Mouse (Mus musculus) midbrain, embryonic 16.5 days (tissue): ENCODE results near the gene Olfml2a. TPM values are rescaled to one million over a fixed set of nuclear protein-coding genes. Genes with fewer than 3 reads are reported as not detected.

Experiments
- ATAC-seq: fragments of 200-750 bp; cut with Nextera tagmentation; 2 replicates; pipeline ENCODE4 v1.8.0; 2017; ENCODE audit warnings: moderate TSS enrichment
- H3K27ac ChIP-seq: fragments of 300-500 bp; sonication (generic); 2 replicates; pipeline ENCODE4 v1.5.1; 2014; ENCODE audit warnings: mild to moderate bottlenecking, low read length, mixed read lengths
- H3K27me3 ChIP-seq: fragments of 300-500 bp; sonication (generic); 2 replicates; pipeline ENCODE4 v1.6.1; 2014; ENCODE audit warnings: low read depth, low read length, mixed read lengths; ENCODE audit not compliant: control insufficient read depth, insufficient read depth
- H3K36me3 ChIP-seq: fragments of 300-500 bp; sonication (generic); 2 replicates; pipeline ENCODE4 v1.6.1; 2014; ENCODE audit warnings: mild to moderate bottlenecking, low read length, moderate library complexity, mixed read lengths; ENCODE audit not compliant: control insufficient read depth, insufficient read depth
- H3K4me1 ChIP-seq: fragments of 300-500 bp; sonication (generic); 2 replicates; pipeline ENCODE4 v1.6.1; 2014; ENCODE audit warnings: mild to moderate bottlenecking, low read length, mixed read lengths; ENCODE audit not compliant: control insufficient read depth, insufficient read depth
- H3K4me2 ChIP-seq: fragments of 300-500 bp; sonication (generic); 2 replicates; pipeline ENCODE4 v1.6.1; 2014; ENCODE audit warnings: mild to moderate bottlenecking, low read length, mixed read lengths
- H3K4me3 ChIP-seq: fragments of 300-500 bp; sonication (generic); 2 replicates; pipeline ENCODE4 v1.5.1; 2014; ENCODE audit warnings: low read depth, mild to moderate bottlenecking, low read length, moderate library complexity, mixed read lengths
- H3K9ac ChIP-seq: fragments of 300-500 bp; sonication (generic); 2 replicates; pipeline ENCODE4 v1.6.1; 2014; ENCODE audit warnings: low read depth, low read length, mixed read lengths
- H3K9me3 ChIP-seq: fragments of 300-500 bp; sonication (generic); replicated peaks from 2 replicates; pipeline ENCODE4 v1.6.1; 2014; ENCODE audit warnings: mild to moderate bottlenecking, low read length, mixed read lengths; ENCODE audit not compliant: control insufficient read depth, poor library complexity, severe bottlenecking
- WGBS: fragments of 180-500 bp; shearing (Covaris S2); extraction: QIAGEN DNeasy Blood & Tissue Kit; methylation state at CpG from one replicate; pipeline ENCODE4 v1.1.7; 2014; 5-methylcytosine and 5-hydroxymethylcytosine counted together
- polyA plus RNA-seq: library from polyadenylated mRNA; unstranded; fragments of >200 nt; fragmentation: Nextera tagmentation; extraction: Ambion mirVana; gene quantifications from 2 replicates; pipeline ENCODE4 v1.2.1, GENCODE M21; 2015

Gene Olfml2a
- polyA plus RNA-seq, 1 experiment from 2014 or later: 3.5 TPM

- H3K27ac ChIP-seq: no peak overlapping the region
- 37% methylated on average over 3 of the region's 3 CpGs for WGBS
- H3K36me3 ChIP-seq: no peaks in the 10 kb centered on the region
- H3K4me2 ChIP-seq: no peak overlapping the region
- ATAC-seq: no peak
- H3K4me1 ChIP-seq: peaks cover 15% of the 10 kb centered on the region
- H3K9ac ChIP-seq: no peak overlapping the region
- H3K9me3 ChIP-seq: no peaks in the 10 kb centered on the region
- H3K27me3 ChIP-seq: peaks cover 4% of the 10 kb centered on the region
- H3K4me3 ChIP-seq: no peak overlapping the region
Observed at GRCm38 (mm10) chr2:38923471-38923870, 8.3 kb upstream of the Olfml2a start.

- H3K4me2 ChIP-seq: no peak overlapping the region
- H3K4me3 ChIP-seq: no peak overlapping the region
Observed at GRCm38 (mm10) chr2:38923911-38924310, 7.9 kb upstream of the Olfml2a start.

DNA sequence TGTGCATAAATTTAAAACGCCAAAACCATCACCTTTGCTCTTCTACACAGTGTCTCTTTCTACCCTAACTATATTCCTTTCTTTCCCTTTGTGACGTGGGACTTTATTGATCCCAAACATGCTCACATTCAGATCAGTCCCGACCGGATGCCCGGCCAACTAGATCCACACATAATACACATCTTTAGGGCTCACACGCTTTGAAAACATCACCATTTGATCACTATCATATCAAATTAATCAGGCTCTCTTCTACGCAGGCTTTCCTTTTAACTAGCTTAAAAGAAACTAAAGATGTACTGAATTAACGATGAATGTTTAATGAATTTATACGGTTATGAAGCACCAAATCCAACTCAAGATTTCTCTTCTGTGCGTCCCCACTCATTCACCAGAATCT lies 7.2 kb upstream of the Olfml2a start:
- ATAC-seq: no peak
- 4% methylated on average over 10 of the region's 10 CpGs for WGBS
- Histone ChIP-seq H3K36me3 (no peaks in the 10 kb centered on the region), H3K4me3 (peak overlapping the region; percentile 87), H3K27ac (no peak overlapping the region), H3K4me2 (peak overlapping the region; percentile 99), H3K27me3 (peaks cover 5% of the 10 kb centered on the region), H3K4me1 (peaks cover 15% of the 10 kb centered on the region), H3K9me3 (no peaks in the 10 kb centered on the region), H3K9ac (no peak overlapping the region)

More at GRCm38 (mm10) chr2:38923911-38924310, 7.9 kb upstream of the Olfml2a start:
- Histone ChIP-seq H3K27ac (no peak overlapping the region), H3K27me3 (peaks cover 5% of the 10 kb centered on the region), H3K4me1 (peaks cover 15% of the 10 kb centered on the region), H3K9me3 (no peaks in the 10 kb centered on the region), H3K36me3 (no peaks in the 10 kb centered on the region), H3K9ac (no peak overlapping the region)
- no peak for ATAC-seq
- 36% methylated on average over 2 of the region's 2 CpGs for WGBS

DNA sequence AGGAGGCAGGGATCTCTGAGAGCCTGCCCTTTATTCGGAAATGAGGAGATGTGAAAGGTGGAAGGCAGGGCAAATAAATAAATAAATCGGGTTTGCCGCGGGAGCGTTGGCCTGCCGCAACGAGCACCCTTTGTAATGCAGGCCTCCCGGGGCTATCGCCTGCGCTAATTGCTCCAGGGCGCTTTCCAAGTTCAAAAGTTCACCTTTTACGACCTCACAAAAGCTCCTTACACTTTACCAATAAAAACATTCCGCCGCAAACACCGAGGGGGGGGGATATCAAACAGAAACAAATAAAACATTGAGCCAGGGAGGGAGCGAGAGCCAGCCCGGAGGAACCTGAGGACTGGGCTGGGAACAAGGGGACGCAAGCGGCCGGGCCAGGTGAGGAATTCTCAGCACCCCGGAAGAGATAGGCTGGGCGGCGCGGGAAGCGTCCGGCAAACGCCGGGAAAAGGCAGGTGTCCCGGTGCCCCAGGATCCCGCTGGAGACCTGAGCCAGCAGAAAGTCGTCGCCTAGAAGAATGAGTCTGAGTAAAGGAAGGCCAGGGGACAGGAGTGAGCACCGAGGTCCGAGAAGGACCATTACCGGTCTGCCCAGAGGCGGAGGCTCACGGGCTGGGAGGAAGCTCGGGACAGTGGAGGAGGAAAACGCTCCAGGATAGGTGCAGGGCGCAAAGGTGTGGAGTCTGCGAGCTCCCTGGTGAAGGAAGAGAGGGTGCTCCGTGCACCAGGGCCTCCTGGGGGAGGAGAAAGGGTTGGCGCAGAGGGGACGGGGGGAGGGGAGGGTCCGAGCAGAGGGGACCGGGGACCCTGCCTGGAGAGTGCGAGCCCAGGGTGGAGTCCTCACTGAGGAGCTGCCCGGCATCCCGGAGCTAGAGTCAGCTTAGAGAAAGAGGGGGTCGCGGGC lies 6.4 kb upstream of the Olfml2a start:
- ATAC-seq: peak; percentile 75
- Histone ChIP-seq H3K36me3 (no peaks in the 10 kb centered on the region), H3K27me3 (peaks cover 5% of the 10 kb centered on the region), H3K4me3 (peak overlapping the region; percentile 87), H3K27ac (no peak overlapping the region), H3K9me3 (no peaks in the 10 kb centered on the region), H3K9ac (peak overlapping the region; percentile 75), H3K4me2 (peak overlapping the region; percentile 99), H3K4me1 (peaks cover 15% of the 10 kb centered on the region)
- under 1% methylated on average over 51 of the region's 51 CpGs for whole genome bisulfite sequencing

DNA sequence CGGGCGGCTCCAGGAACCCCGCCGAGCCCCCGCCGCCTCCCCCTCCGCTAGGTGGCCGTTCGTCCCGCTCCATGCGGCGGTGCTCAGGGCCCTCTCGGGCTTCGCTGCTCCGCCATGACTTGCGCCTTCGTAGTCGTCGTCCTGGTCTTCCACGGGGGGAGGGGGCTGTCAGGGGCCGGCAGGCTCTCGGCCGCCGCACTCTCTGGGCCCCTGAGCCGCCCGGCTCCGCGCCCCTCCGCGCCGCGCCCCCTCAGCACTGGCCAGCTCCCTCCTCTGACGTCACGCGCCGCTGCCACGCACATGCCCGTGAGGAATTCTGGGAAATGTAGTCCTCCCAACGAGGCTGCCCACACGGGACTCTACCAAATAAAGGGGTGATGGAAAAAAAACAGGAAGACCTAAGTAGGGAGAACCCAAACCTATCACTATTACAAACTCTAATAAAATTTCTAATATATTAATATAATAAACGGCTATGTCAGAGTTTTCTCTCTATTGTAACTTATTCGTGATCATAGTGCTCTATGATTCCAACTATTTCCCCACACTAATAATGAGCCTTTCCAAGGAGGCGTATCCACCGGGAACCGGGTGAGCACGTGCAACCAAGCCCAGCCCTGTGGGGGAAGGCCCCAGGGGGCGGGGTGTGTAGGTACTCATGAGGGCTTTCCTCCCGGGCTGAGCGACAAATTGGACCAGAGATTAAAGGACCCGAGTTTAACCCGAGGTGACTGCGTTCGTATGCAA lies 5.5 kb upstream of the Olfml2a start:
- under 1% methylated on average over 39 of the region's 53 CpGs for WGBS

GRCm38 (mm10) chr2:38927115-38927979 lies 4.4 kb upstream of the Olfml2a start, which contains the start of gene Nr6a1:
Gene Nr6a1 (minus strand): TSS chr2:38927688.
- ATAC-seq: peak; percentile 37
- Histone ChIP-seq H3K27ac (no peak within 1 kb of the TSS), H3K4me1 (peaks cover 20% of the 10 kb centered on the region), H3K36me3 (no peaks in the 10 kb centered on the region), H3K4me3 (peak within 1 kb of the TSS; percentile 87), H3K4me2 (peak within 1 kb of the TSS; percentile 99), H3K27me3 (peaks cover 7% of the 10 kb centered on the region), H3K9ac (no peak within 1 kb of the TSS), H3K9me3 (no peaks in the 10 kb centered on the region)
- 9% methylated on average over 19 of the region's 19 CpGs for WGBS

More for the DNA sequence above, 5.5 kb upstream of the Olfml2a start:
- Histone ChIP-seq H3K27me3 (peaks cover 5% of the 10 kb centered on the region), H3K27ac (0 out of 2 replicates have a peak overlapping the region, but pooled peaks have one; percentile 37), H3K4me1 (peaks cover 15% of the 10 kb centered on the region), H3K36me3 (no peaks in the 10 kb centered on the region), H3K4me2 (peak overlapping the region; percentile 99), H3K9me3 (no peaks in the 10 kb centered on the region), H3K9ac (peak overlapping the region; percentile 75), H3K4me3 (peak overlapping the region; percentile 87)
- peak; percentile 94 for ATAC-seq

- Histone ChIP-seq H3K4me3 (no peak overlapping the region), H3K9me3 (no peaks in the 10 kb centered on the region), H3K36me3 (no peaks in the 10 kb centered on the region), H3K4me2 (no peak overlapping the region), H3K4me1 (peaks cover 13% of the 10 kb centered on the region), H3K9ac (no peak overlapping the region), H3K27me3 (peaks cover 5% of the 10 kb centered on the region), H3K27ac (no peak overlapping the region)
- ATAC-seq: no peak
- 70% methylated on average over 2 of the region's 2 CpGs for WGBS
Observed at GRCm38 (mm10) chr2:38930269-38930668, 1.5 kb upstream of the Olfml2a start.

DNA sequence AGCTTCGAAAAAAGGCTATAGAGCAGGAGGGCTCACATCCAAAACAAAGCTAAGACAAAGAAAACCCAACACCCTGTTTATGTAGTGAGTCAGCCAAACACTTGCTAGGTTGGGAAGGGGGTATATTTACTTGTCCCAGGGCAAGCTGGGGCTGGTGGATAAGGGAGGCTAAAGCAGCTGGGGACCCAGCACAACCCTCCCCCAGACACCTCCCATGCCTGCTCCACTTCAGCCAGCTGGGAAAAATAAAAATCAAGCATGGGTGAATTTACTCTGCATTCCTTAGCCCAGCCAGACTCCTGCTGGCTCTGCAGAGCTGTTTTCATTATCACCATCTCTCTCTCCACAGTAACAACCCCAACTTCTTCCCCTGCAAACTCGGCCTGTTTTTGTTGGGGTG lies 2.2 kb downstream of the Olfml2a start:
- H3K4me1 ChIP-seq: peaks cover 7% of the 10 kb centered on the region; the same call in 1 of the 2 replicates
- H3K27ac ChIP-seq: no peak overlapping the region
- no peak for ATAC-seq
- H3K27me3 ChIP-seq: peaks cover 2% of the 10 kb centered on the region
- H3K9ac ChIP-seq: no peak overlapping the region
- H3K9me3 ChIP-seq: no peaks in the 10 kb centered on the region
- WGBS: 12% methylated on average over 2 of the region's 2 CpGs
- no peak overlapping the region for H3K4me2 ChIP-seq
- H3K36me3 ChIP-seq: no peaks in the 10 kb centered on the region
- H3K4me3 ChIP-seq: no peak overlapping the region
